Mouse (Mus musculus) intestine, embryonic 16.5 days (tissue): Measurements from ENCODE around the gene Zfhx3. TPM values are rescaled to one million over a fixed set of nuclear protein-coding genes. Genes with fewer than 3 reads are reported as not detected.

Experiments
- ATAC-seq: fragments of 200-750 bp; cut with Nextera tagmentation; 2 replicates; pipeline ENCODE4 v1.8.0; 2017; ENCODE audit warnings: moderate TSS enrichment, moderate library complexity
- H3K27ac ChIP-seq: fragments of 300-500 bp; sonication (generic); 2 replicates; pipeline ENCODE4 v1.5.1; 2014; ENCODE audit warnings: mild to moderate bottlenecking, low read length
- H3K27me3 ChIP-seq: fragments of 300-500 bp; sonication (generic); replicated peaks from 2 replicates; pipeline ENCODE4 v1.6.1; 2014; ENCODE audit warnings: low read length, control low read depth, mixed read lengths; ENCODE audit not compliant: control insufficient read depth, insufficient read depth
- H3K36me3 ChIP-seq: fragments of 300-500 bp; sonication (generic); 2 replicates; pipeline ENCODE4 v1.6.1; 2014; ENCODE audit warnings: low read length, control low read depth; ENCODE audit not compliant: control insufficient read depth, insufficient read depth
- H3K4me1 ChIP-seq: fragments of 300-500 bp; sonication (generic); 2 replicates; pipeline ENCODE4 v1.6.1; 2014; ENCODE audit warnings: low read length, control low read depth, mixed read lengths; ENCODE audit not compliant: control insufficient read depth, insufficient read depth
- H3K4me2 ChIP-seq: fragments of 300-500 bp; sonication (generic); 2 replicates; pipeline ENCODE4 v1.6.1; 2014; ENCODE audit warnings: low read depth, low read length, control low read depth
- H3K4me3 ChIP-seq: fragments of 300-500 bp; sonication (generic); 2 replicates; pipeline ENCODE4 v1.5.1; 2014; ENCODE audit warnings: mild to moderate bottlenecking, low read length
- H3K9ac ChIP-seq: fragments of 300-500 bp; sonication (generic); 2 replicates; pipeline ENCODE4 v1.6.1; 2014; ENCODE audit warnings: low read depth, low read length
- H3K9me3 ChIP-seq: fragments of 300-500 bp; sonication (generic); 2 replicates; pipeline ENCODE4 v1.6.1; 2016; ENCODE audit warnings: low read length, control low read depth; ENCODE audit not compliant: control insufficient read depth
- WGBS: fragments of 180-500 bp; shearing (Covaris S2); extraction: QIAGEN DNeasy Blood & Tissue Kit; methylation state at CpG from one replicate; pipeline ENCODE4 v1.1.7; 2014; 5-methylcytosine and 5-hydroxymethylcytosine counted together
- polyA plus RNA-seq: library from polyadenylated mRNA; unstranded; fragments of >200 nt; fragmentation: Nextera tagmentation; extraction: Ambion mirVana; gene quantifications from 2 replicates; pipeline ENCODE4 v1.2.1, GENCODE M21; 2015

Gene Zfhx3
- polyA plus RNA-seq, 1 experiment from 2014 or later, result 6.1 TPM

DNA sequence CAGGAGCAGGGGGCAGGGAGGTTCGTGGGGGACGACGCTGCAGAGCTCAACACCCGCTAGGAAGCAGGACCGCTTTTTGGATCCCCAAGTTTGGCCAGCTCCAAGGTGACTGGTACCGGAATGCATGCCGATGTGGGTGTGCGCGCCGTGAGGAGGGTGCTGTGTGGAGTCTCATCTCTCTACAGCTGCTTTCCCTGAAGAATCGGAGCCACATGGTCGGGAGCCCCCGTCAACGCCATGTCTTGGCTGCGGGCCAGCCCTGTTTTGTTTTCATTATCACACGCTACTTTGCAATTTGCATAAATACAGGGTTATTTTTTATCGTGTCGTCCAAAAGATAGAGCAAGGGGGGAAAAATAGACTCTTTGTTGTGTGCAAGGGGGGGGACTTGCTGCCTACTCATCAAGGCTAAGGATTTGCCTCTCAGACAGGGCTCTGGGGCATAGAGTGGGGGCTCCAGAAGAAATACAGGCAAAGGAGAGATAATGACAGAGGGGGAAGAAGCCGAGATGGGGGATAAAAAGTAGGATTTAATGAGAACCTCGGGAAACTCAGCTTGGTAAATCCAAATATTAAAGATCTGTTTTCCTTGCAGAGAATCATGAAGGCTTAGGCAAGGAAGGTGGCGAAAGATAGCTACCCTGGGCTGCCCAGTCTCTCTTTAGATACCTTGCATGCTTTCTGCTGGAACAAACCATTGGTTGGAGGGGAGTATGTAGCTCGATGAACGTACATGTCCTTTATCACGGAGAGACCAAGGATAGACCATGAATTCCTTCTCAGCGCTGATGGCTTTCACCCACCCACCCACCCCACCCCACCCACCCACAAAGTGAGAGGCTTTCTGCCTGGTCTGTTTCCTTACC is 595.5 kb downstream of the Zfhx3 start:
- WGBS, result 72% methylated on average over 25 of the region's 25 CpGs
- H3K4me1 ChIP-seq, result no peaks in the 10 kb centered on the region

DNA sequence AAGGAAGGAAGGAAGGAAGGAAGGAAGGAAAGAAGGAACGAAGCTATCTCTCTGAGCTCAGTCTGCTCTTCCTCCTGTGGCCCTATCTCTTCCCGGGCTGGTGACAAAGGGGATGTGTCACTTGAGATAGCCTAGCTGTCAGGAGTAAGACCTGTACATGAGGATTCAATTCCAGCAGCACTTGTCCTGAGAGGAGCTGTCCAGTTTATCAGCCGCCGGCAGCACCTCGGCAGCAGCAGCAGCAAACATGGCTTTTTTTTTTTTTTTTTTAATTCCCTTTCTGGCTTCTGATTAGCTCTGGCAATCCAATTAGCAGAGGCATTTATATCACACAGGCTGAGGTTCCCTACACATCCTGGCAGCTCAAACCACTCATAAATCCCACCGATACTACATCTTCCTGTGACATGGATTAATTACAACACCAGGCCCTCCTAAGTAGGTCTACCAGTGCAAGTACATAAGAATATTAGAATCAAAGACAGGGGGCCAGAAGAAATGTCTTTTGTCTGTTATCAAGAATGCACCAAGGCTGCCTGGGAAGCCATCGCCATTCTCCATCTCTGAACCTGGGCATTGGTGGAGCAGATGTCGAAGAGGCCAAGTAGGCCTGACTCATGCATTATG is 596.6 kb downstream of the Zfhx3 start:
- Histone ChIP-seq H3K4me3 (no peak overlapping the region), H3K9ac (no peak overlapping the region), H3K9me3 (no peaks in the 10 kb centered on the region), H3K4me1 (no peaks in the 10 kb centered on the region), H3K27ac (no peak overlapping the region), H3K36me3 (no peaks in the 10 kb centered on the region), H3K4me2 (no peak overlapping the region), H3K27me3 (no peaks in the 10 kb centered on the region)
- 58% methylated on average over 8 of the region's 8 CpGs for WGBS
- ATAC-seq, result no peak

More for the DNA sequence above, 595.5 kb downstream of the Zfhx3 start:
- Histone ChIP-seq H3K27me3 (no peaks in the 10 kb centered on the region), H3K9ac (no peak overlapping the region), H3K27ac (no peak overlapping the region), H3K36me3 (no peaks in the 10 kb centered on the region), H3K4me3 (no peak overlapping the region), H3K4me2 (0 out of 2 replicates have a peak overlapping the region, but pooled peaks have one; percentile 9), H3K9me3 (no peaks in the 10 kb centered on the region)
- ATAC-seq, result no peak

DNA sequence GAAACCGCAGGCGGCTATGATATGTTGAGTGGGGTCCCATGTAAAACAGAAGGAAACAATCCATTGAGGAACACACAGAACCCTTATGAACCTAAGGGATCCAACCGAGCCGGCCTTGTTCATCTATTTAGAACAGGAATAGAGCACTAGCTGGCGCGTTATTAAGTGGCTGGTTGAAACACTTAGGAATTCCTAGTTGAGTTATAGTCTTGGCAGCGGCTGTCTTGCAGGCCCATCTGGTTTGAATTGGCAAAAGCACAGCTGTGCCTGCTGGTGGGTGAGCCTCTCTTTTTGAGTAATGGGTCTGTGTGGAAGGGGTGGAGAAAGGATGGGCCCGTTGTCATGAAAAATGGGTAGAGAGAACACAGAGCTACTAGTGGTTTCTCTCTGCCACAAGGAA is 610.1 kb downstream of the Zfhx3 start:
- H3K27me3 ChIP-seq, result no peaks in the 10 kb centered on the region
- H3K36me3 ChIP-seq, result no peaks in the 10 kb centered on the region
- no peak overlapping the region for H3K9ac ChIP-seq
- no peaks in the 10 kb centered on the region for H3K9me3 ChIP-seq
- no peak overlapping the region for H3K4me3 ChIP-seq
- no peaks in the 10 kb centered on the region for H3K4me1 ChIP-seq
- no peak for ATAC-seq
- WGBS, result 58% methylated on average over 8 of the region's 8 CpGs
- no peak overlapping the region for H3K4me2 ChIP-seq
- no peak overlapping the region for H3K27ac ChIP-seq

GRCm38 (mm10) chr8:108553808-108554577 is 611.5 kb downstream of the Zfhx3 start:
- Histone ChIP-seq H3K9ac (no peak overlapping the region), H3K4me3 (no peak overlapping the region), H3K4me1 (no peaks in the 10 kb centered on the region), H3K9me3 (no peaks in the 10 kb centered on the region), H3K36me3 (no peaks in the 10 kb centered on the region), H3K4me2 (no peak overlapping the region), H3K27ac (no peak overlapping the region), H3K27me3 (no peaks in the 10 kb centered on the region)
- WGBS, result 78% methylated on average over 11 of the region's 11 CpGs
- no peak for ATAC-seq

GRCm38 (mm10) chr8:108554578-108555245 is 612.3 kb downstream of the Zfhx3 start:
- H3K9ac ChIP-seq, result no peak overlapping the region
- H3K9me3 ChIP-seq, result no peaks in the 10 kb centered on the region
- WGBS, result 84% methylated on average over 12 of the region's 12 CpGs
- no peak overlapping the region for H3K4me3 ChIP-seq
- no peak overlapping the region for H3K27ac ChIP-seq
- H3K27me3 ChIP-seq, result no peaks in the 10 kb centered on the region
- H3K36me3 ChIP-seq, result no peaks in the 10 kb centered on the region
- no peak for ATAC-seq
- H3K4me1 ChIP-seq, result no peaks in the 10 kb centered on the region
- no peak overlapping the region for H3K4me2 ChIP-seq

DNA sequence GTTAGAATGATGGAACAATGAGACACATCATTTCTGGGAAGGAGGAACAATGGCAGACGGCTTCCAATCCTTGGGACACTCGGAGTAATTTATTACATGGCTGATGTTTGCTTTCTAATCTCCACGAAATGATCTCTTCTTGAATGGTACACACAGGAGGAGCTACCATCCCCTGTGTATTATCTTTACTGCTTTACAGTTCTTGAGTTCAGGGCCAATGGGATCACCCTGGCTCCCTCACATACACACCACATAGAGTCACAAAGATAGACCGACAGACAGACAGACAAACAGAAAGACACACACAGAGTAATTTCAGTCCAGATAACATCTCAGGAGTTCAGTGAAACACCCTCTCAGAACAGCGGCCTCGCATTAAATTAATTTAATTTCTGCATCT is 621.0 kb downstream of the Zfhx3 start:
- peak; percentile 55; the same call in 1 of the 2 replicates for ATAC-seq
- Histone ChIP-seq H3K4me1 (0 out of 2 replicates have a peak, but pooled peaks cover 2% of the 10 kb centered on the region), H3K9ac (no peak overlapping the region), H3K9me3 (no peaks in the 10 kb centered on the region), H3K27ac (no peak overlapping the region), H3K27me3 (peaks cover 6% of the 10 kb centered on the region; the same call in 1 of the 2 replicates), H3K4me3 (no peak overlapping the region), H3K36me3 (no peaks in the 10 kb centered on the region), H3K4me2 (no peak overlapping the region)
- 55% methylated on average over 6 of the region's 6 CpGs for WGBS

- no peaks in the 10 kb centered on the region for H3K36me3 ChIP-seq
- H3K27ac ChIP-seq, result no peak overlapping the region
- no peaks in the 10 kb centered on the region for H3K9me3 ChIP-seq
- H3K27me3 ChIP-seq, result peaks cover 6% of the 10 kb centered on the region; the same call in 1 of the 2 replicates
- no peak overlapping the region for H3K4me2 ChIP-seq
- peak; percentile 73 for ATAC-seq
- H3K4me3 ChIP-seq, result no peak overlapping the region
- no peak overlapping the region for H3K9ac ChIP-seq
- 49% methylated on average over 7 of the region's 7 CpGs for WGBS
- 0 out of 2 replicates have a peak, but pooled peaks cover 2% of the 10 kb centered on the region for H3K4me1 ChIP-seq
These were observed 621.6 kb downstream of the Zfhx3 start for GRCm38 (mm10) chr8:108563934-108564564.

DNA sequence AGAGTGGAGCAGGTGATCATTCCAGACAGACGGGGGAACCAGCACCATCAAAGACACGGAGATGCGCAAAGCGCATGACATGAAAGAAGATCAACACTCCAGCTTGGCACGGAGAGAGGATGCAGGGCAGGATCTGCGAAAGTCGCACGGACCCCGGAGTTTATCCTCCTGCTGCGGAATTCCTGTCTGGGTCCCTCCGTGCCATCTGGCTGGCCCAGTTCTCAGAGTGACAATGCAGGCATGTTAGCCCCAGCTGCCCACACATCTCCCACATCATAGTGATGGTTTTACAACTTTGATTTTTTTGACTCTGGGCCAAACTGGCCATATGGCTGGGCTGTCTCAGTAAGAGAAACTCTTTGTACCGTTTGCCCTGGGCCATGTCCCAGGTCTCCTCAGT is 623.6 kb downstream of the Zfhx3 start:
- H3K36me3 ChIP-seq, result no peaks in the 10 kb centered on the region
- H3K4me2 ChIP-seq, result no peak overlapping the region
- H3K4me3 ChIP-seq, result no peak overlapping the region
- WGBS, result 77% methylated on average over 12 of the region's 12 CpGs
- ATAC-seq, result no peak
- H3K27me3 ChIP-seq, result peaks cover 6% of the 10 kb centered on the region; the same call in 1 of the 2 replicates
- 0 out of 2 replicates have a peak, but pooled peaks cover 2% of the 10 kb centered on the region for H3K4me1 ChIP-seq
- H3K9ac ChIP-seq, result no peak overlapping the region
- H3K9me3 ChIP-seq, result no peaks in the 10 kb centered on the region
- H3K27ac ChIP-seq, result no peak overlapping the region
